Mouse (Mus musculus) midbrain, embryonic 14.5 days (tissue): ENCODE measurements around the gene Ndufc2. TPM values are rescaled to one million over a fixed set of nuclear protein-coding genes. Genes with fewer than 3 reads are reported as not detected.

Experiments used
- ATAC-seq: fragments of 200-750 bp; cut with Nextera tagmentation; 2 replicates; pipeline ENCODE4 v1.8.0; 2017; ENCODE audit warnings: moderate number of reproducible peaks, moderate library complexity; ENCODE audit not compliant: low FRiP score, low TSS enrichment
- DNase-seq: peaks from one replicate; pipeline ENCODE4 v3.0.0-alpha.2; 2015
- H3K27ac ChIP-seq: fragments of 300-500 bp; sonication (generic); replicated peaks from 2 replicates; pipeline ENCODE4 v1.5.1; 2014; ENCODE audit warnings: mild to moderate bottlenecking, low read depth, low read length, moderate library complexity
- H3K27me3 ChIP-seq: fragments of 300-500 bp; sonication (generic); 2 replicates; pipeline ENCODE4 v1.6.1; 2014; ENCODE audit warnings: low read length, control low read depth, mixed read lengths; ENCODE audit not compliant: control insufficient read depth, insufficient read depth
- H3K36me3 ChIP-seq: fragments of 300-500 bp; sonication (generic); 2 replicates; pipeline ENCODE4 v1.6.1; 2014; ENCODE audit warnings: low read length, control low read depth; ENCODE audit not compliant: control insufficient read depth, insufficient read depth
- H3K4me1 ChIP-seq: fragments of 300-500 bp; sonication (generic); 2 replicates; pipeline ENCODE4 v1.6.1; 2014; ENCODE audit warnings: mild to moderate bottlenecking, antibody characterized with exemption, low read length, control low read depth; ENCODE audit not compliant: control insufficient read depth, insufficient read depth
- H3K4me2 ChIP-seq: fragments of 300-500 bp; sonication (generic); 2 replicates; pipeline ENCODE4 v1.6.1; 2014; ENCODE audit warnings: mild to moderate bottlenecking, low read length, moderate library complexity
- H3K4me3 ChIP-seq: fragments of 300-500 bp; sonication (generic); replicated peaks from 2 replicates; pipeline ENCODE4 v1.5.1; 2014; ENCODE audit warnings: low read depth, low read length
- H3K9ac ChIP-seq: fragments of 300-500 bp; sonication (generic); replicated peaks from 2 replicates; pipeline ENCODE4 v1.6.1; 2014; ENCODE audit warnings: mild to moderate bottlenecking, low read length, moderate library complexity
- H3K9me3 ChIP-seq: fragments of 300-500 bp; sonication (generic); 2 replicates; pipeline ENCODE4 v1.6.1; 2016; ENCODE audit warnings: low read length, control low read depth, mixed read lengths; ENCODE audit not compliant: control insufficient read depth
- WGBS: fragments of 180-500 bp; shearing (Covaris S2); extraction: QIAGEN DNeasy Blood & Tissue Kit; methylation state at CpG from one replicate; pipeline ENCODE4 v1.1.7; 2014; 5-methylcytosine and 5-hydroxymethylcytosine counted together
- polyA plus RNA-seq: library from polyadenylated mRNA; unstranded; fragments of >200 nt; fragmentation: Nextera tagmentation; extraction: Ambion mirVana; gene quantifications from 2 replicates; pipeline ENCODE4 v1.2.1, GENCODE M21; 2014

Ndufc2 gene
- polyA plus RNA-seq, 1 experiment from 2014 or later = 450 TPM

- Histone ChIP-seq H3K4me3 (no peak overlapping the region), H3K4me2 (no peak overlapping the region)
- no peak for ATAC-seq
Observed at GRCm38 (mm10) chr7:97358347-97358746, 41.5 kb upstream of the Ndufc2 start.

GRCm38 (mm10) chr7:97360166-97360565, 39.6 kb upstream of the Ndufc2 start:
- no peak overlapping the region for H3K4me2 ChIP-seq
- DNase-seq = no peak

More at GRCm38 (mm10) chr7:97358347-97358746, 41.5 kb upstream of the Ndufc2 start:
- no peaks in the 10 kb centered on the region for H3K27me3 ChIP-seq
- no peaks in the 10 kb centered on the region for H3K36me3 ChIP-seq
- 92% methylated on average over 4 of the region's 4 CpGs for WGBS
- no peak for DNase-seq
- H3K9ac ChIP-seq = no peak overlapping the region
- H3K9me3 ChIP-seq = no peaks in the 10 kb centered on the region
- no peaks in the 10 kb centered on the region for H3K4me1 ChIP-seq
- no peak overlapping the region for H3K27ac ChIP-seq

DNA sequence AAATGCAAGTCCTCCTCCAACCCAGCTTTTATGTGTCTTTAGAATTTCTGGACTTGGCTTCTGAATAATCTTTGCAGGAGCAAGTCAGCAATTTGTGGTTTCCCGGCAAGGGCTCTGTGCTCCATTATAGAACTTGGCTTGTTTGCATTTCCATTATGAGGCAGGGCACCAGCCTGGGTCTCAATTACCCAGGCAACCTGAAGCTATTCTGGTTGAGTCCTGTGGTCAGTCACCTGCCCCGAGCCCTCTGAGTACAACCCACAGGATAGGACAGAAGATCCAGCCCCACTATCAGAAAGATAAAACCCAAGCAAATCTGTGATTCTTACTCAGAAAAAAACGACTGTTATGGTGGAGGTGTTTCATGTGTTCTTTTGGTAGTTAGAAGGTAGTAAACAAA, 38.8 kb upstream of the Ndufc2 start:
- no peaks in the 10 kb centered on the region for H3K4me1 ChIP-seq
- H3K4me3 ChIP-seq = no peak overlapping the region
- H3K9me3 ChIP-seq = no peaks in the 10 kb centered on the region
- H3K36me3 ChIP-seq = no peaks in the 10 kb centered on the region
- H3K4me2 ChIP-seq = no peak overlapping the region
- no peak overlapping the region for H3K27ac ChIP-seq
- ATAC-seq (no peak), DNase-seq (no peak)
- no peaks in the 10 kb centered on the region for H3K27me3 ChIP-seq
- 47% methylated on average over 3 of the region's 3 CpGs for WGBS
- H3K9ac ChIP-seq = no peak overlapping the region

More at GRCm38 (mm10) chr7:97360166-97360565, 39.6 kb upstream of the Ndufc2 start:
- Histone ChIP-seq H3K27ac (no peak overlapping the region), H3K27me3 (no peaks in the 10 kb centered on the region), H3K36me3 (no peaks in the 10 kb centered on the region), H3K4me3 (no peak overlapping the region), H3K4me1 (no peaks in the 10 kb centered on the region), H3K9ac (no peak overlapping the region), H3K9me3 (no peaks in the 10 kb centered on the region)
- no peak for ATAC-seq
- WGBS = 78% methylated on average over 5 of the region's 5 CpGs

- Histone ChIP-seq H3K9me3 (no peaks in the 10 kb centered on the region), H3K27me3 (no peaks in the 10 kb centered on the region), H3K9ac (no peak overlapping the region), H3K4me3 (no peak overlapping the region), H3K27ac (no peak overlapping the region), H3K4me1 (no peaks in the 10 kb centered on the region), H3K36me3 (no peaks in the 10 kb centered on the region), H3K4me2 (no peak overlapping the region)
- ATAC-seq (no peak), DNase-seq (peak; percentile 66)
- 28% methylated on average over 4 of the region's 4 CpGs for WGBS
Observed at GRCm38 (mm10) chr7:97361467-97361866, 38.3 kb upstream of the Ndufc2 start.

GRCm38 (mm10) chr7:97365887-97366286, 33.9 kb upstream of the Ndufc2 start:
- H3K4me1 ChIP-seq = 0 out of 2 replicates have a peak, but pooled peaks cover 2% of the 10 kb centered on the region
- no peak for DNase-seq
- H3K9me3 ChIP-seq = no peaks in the 10 kb centered on the region
- H3K4me2 ChIP-seq = no peak overlapping the region
- no peak overlapping the region for H3K9ac ChIP-seq
- ATAC-seq = no peak
- WGBS = 73% methylated on average over 1 of the region's 1 CpGs
- no peaks in the 10 kb centered on the region for H3K36me3 ChIP-seq
- H3K27ac ChIP-seq = no peak overlapping the region
- no peak overlapping the region for H3K4me3 ChIP-seq
- H3K27me3 ChIP-seq = no peaks in the 10 kb centered on the region

GRCm38 (mm10) chr7:97375101-97375500, 24.7 kb upstream of the Ndufc2 start:
- ATAC-seq = no peak
- H3K4me3 ChIP-seq = no peak overlapping the region
- H3K27ac ChIP-seq = no peak overlapping the region
- peaks cover 9% of the 10 kb centered on the region; the same call in 1 of the 2 replicates for H3K4me1 ChIP-seq
- no peaks in the 10 kb centered on the region for H3K9me3 ChIP-seq
- no peaks in the 10 kb centered on the region for H3K27me3 ChIP-seq
- H3K4me2 ChIP-seq = no peak overlapping the region
- H3K36me3 ChIP-seq = peaks cover 36% of the 10 kb centered on the region
- 93% methylated on average over 9 of the region's 9 CpGs for WGBS
- no peak overlapping the region for H3K9ac ChIP-seq
- DNase-seq = no peak

DNA sequence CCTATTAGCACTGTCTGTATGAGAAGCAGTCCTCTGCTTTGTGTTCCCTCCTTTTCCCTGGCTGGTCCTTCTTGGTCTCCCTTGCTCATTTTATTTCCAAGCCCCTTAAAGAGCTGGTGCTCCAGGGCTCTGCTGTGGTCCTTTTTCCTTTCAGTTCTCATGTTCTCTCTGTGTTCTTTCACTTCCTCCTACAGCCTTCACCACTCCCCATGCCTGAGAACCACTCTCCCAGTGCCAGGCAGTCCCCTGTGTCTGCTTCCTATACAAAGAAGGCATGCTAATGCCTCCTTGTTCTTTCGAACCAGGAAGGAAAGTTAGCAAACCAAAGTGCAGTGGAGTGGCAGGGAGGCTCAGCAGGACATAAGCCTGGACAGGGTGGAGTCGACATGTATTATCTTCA, 23.9 kb upstream of the Ndufc2 start:
- Histone ChIP-seq H3K4me1 (peaks cover 7% of the 10 kb centered on the region; the same call in 1 of the 2 replicates), H3K9ac (no peak overlapping the region), H3K4me2 (no peak overlapping the region), H3K27ac (no peak overlapping the region), H3K27me3 (no peaks in the 10 kb centered on the region), H3K36me3 (peaks cover 40% of the 10 kb centered on the region), H3K4me3 (no peak overlapping the region), H3K9me3 (no peaks in the 10 kb centered on the region)
- 79% methylated on average over 2 of the region's 2 CpGs for WGBS
- no peak for DNase-seq
- ATAC-seq = no peak

- no peak overlapping the region for H3K9ac ChIP-seq
- H3K4me2 ChIP-seq = no peak overlapping the region
- WGBS = 95% methylated on average over 5 of the region's 5 CpGs
- DNase-seq (no peak), ATAC-seq (no peak)
- H3K27me3 ChIP-seq = no peaks in the 10 kb centered on the region
- no peaks in the 10 kb centered on the region for H3K9me3 ChIP-seq
- no peak overlapping the region for H3K27ac ChIP-seq
- H3K4me3 ChIP-seq = no peak overlapping the region
- peaks cover 69% of the 10 kb centered on the region for H3K36me3 ChIP-seq
- no peaks in the 10 kb centered on the region for H3K4me1 ChIP-seq
Observed at GRCm38 (mm10) chr7:97379304-97379703, 20.5 kb upstream of the Ndufc2 start.

DNA sequence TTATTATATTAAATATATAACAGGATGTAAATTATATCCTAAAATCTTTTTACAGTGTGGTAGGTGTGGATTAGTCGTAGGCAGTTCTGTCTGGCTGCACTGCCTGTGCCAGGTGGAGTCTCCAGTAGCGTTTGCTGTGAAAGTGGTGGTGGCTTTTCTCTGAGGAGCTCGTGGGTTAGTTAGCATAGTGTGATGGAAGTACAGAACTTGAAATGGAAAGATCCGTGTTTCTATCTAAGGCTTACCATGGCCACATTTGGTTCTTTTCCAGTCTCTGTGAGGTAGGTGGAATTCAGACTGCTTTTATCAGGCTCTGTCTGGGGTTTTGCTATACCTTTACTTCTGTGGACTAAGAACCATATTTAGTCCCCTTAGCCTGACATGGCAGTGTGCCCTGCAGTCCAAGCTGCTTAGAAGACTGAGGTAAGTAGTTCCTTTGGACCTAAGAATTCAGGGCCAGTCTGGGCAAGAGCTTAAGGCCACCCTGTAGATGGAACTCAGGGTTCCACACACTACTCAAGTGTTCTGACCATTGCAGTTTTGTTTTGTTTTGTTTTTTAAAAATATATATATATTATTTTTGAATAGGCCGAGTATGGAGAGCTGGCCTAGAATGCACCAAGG, 19.2 kb upstream of the Ndufc2 start:
- ATAC-seq (no peak), DNase-seq (no peak)
- Histone ChIP-seq H3K9ac (no peak overlapping the region), H3K4me1 (no peaks in the 10 kb centered on the region), H3K4me2 (no peak overlapping the region), H3K9me3 (no peaks in the 10 kb centered on the region), H3K27me3 (no peaks in the 10 kb centered on the region), H3K36me3 (peaks cover 75% of the 10 kb centered on the region), H3K4me3 (no peak overlapping the region), H3K27ac (no peak overlapping the region)
- 96% methylated on average over 5 of the region's 5 CpGs for WGBS
